Mouse (Mus musculus) erythroid progenitor cell, adult 5-6 weeks (primary cell): ENCODE results near the gene Slc38a1. TPM values are rescaled to one million over a fixed set of nuclear protein-coding genes. Genes with fewer than 3 reads are reported as not detected.
A peak's percentile ranks its signal among the peaks of the same experiment; 100 is the strongest.

ENCODE experiments used
- ATAC-seq: replicated peaks from 2 replicates; pipeline ENCODE4 v1.8.0; 2016; ENCODE audit warnings: moderate number of reproducible peaks, mild to moderate bottlenecking, moderate TSS enrichment, inconsistent platforms; ENCODE audit not compliant: poor library complexity, low FRiP score, severe bottlenecking
- total RNA-seq, 2 experiments: library from RNA; stranded (forward) in 1 of 2; stranded (reverse) in 1 of 2; fragments of 150-400 nt in 1 of 2; fragments of 186-747, 209-891 nt in 1 of 2; gene quantifications; 2 replicates each; pipeline versions ENCODE4 v1.2.3 to v1.2.4; 2015 to 2017; ENCODE audit warnings: low replicate concordance in 2 of 2

The Slc38a1 gene
- total RNA-seq, 2 experiments from 2014 or later: 11.2 to 13.0 TPM

GRCm38 (mm10) chr15:96568983-96569363 lies 73.7 kb downstream of the Slc38a1 start:
- no peak for ATAC-seq

- no peak for ATAC-seq
These were observed 74.3 kb downstream of the Slc38a1 start for GRCm38 (mm10) chr15:96568271-96568982.

DNA sequence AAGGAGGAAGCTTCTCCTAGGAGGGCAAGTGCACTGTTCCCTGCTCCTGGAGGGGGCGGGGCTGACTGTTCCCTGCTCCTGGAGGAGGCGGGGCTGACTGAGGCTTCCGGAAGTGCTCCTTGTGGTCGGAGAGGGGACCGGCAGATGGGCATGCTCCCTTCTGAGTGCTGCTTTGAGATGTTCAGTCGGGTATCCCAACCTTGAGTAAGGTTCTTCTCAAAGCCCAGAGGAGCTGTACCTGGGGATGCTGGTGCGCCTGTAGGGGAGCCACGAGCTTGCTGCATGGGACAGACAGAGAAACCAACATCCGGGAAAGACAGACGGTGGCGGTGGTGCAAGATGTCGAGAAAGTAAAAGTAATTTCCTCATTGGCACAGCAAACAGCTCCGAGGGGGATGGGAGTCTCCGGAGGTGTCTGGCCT lies 75.9 kb downstream of the Slc38a1 start:
- peak; percentile 42; the same call in 1 of the 2 replicates for ATAC-seq

GRCm38 (mm10) chr15:96563852-96564251 lies 78.9 kb downstream of the Slc38a1 start:
- no peak for ATAC-seq

DNA sequence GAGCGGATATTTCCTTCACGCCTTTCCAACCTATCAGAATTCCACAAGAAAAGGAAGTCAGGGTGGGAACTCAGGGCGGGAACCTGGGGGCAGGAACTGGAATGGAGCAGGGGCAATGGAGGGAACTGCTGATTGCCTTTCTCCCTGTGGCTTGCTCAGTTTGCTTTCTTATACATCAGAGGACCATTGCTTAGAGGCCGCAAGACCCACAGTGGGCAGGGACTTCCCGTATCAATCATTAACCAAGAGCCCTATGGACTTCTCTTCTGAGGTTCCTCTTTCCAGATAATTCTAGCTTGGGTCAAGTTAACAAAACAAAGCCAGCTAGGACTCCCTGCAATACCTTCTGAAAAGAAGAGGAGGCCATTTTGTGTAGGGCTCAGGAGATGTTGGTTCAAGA lies 80.2 kb downstream of the Slc38a1 start:
- no peak for ATAC-seq

DNA sequence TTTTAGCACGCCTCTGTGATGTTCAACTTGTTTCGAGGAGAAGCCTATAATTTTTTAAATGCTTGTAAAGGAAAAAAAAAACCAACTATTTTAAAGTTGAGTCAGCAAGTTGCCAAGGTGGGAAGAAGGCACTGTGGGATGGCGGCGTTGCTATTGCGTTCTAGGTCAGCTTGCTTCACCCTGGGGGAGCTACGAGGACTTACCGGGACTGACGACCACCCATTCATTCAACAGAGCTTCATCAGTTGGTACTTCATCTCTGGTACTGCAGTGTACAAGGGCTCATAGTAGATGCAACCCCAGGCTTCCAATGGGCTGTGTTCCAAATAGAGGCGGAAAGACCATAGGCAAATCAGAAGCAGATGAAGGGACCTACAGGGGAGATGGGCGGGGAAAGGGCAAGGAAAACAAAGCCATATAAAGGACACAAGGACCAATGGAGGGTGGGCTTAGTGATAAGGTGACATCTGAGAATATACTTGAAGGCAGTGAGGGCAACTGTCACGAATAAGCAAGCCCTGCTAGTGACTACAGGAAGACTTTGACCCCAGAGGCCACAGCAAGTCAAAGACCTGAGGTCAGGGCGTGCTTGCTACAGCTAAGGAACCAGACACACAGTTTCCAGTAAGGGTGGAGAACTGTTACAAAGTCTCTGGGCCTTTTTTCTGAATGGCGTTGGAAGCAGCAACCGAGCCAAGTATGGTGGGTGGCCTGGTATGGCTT lies 82.0 kb downstream of the Slc38a1 start:
- ATAC-seq: no peak

DNA sequence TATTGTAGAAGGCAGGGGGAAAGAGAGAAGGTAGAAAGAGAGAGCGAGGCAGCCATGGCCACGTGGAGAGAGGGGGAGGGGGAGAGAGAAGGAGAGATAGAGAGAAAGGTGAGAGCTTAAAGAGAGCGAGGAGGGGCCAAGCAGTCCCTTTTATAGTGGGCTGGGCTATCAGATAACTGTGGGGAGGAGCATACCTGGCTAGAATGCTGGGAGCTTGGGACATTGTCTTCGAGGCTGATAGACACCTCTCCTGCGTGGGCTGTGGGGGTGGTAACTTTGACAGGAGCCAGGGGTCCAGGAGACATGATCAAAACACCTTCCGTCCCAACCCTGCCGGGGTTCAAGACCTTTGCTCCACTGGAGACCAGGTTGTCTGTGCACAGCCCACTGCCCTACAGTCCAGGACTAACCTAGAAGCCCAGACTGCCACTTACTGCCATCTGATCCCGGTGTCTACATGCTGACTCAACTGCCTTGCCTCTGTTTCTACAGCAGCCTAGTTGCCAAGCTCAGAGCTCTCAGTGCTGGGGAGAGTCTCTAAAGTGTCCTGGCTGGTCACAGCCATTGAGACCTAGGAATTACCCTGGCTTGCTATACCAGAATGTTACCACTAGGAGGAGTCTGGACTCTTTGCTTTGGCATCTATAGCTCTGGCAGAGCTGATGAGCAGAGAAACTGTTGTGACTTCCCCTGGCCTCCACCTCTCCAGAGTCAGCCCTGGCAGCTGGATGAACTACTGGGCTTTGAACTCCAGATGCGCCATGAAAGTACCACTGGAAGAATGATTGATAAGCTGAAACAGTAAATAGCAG lies 90.9 kb downstream of the Slc38a1 start:
- peak; percentile 61; the same call in 1 of the 2 replicates for ATAC-seq

- no peak for ATAC-seq
These were observed 91.6 kb downstream of the Slc38a1 start for GRCm38 (mm10) chr15:96551107-96551506.

GRCm38 (mm10) chr15:96548363-96548762 lies 94.3 kb downstream of the Slc38a1 start:
- ATAC-seq: no peak

DNA sequence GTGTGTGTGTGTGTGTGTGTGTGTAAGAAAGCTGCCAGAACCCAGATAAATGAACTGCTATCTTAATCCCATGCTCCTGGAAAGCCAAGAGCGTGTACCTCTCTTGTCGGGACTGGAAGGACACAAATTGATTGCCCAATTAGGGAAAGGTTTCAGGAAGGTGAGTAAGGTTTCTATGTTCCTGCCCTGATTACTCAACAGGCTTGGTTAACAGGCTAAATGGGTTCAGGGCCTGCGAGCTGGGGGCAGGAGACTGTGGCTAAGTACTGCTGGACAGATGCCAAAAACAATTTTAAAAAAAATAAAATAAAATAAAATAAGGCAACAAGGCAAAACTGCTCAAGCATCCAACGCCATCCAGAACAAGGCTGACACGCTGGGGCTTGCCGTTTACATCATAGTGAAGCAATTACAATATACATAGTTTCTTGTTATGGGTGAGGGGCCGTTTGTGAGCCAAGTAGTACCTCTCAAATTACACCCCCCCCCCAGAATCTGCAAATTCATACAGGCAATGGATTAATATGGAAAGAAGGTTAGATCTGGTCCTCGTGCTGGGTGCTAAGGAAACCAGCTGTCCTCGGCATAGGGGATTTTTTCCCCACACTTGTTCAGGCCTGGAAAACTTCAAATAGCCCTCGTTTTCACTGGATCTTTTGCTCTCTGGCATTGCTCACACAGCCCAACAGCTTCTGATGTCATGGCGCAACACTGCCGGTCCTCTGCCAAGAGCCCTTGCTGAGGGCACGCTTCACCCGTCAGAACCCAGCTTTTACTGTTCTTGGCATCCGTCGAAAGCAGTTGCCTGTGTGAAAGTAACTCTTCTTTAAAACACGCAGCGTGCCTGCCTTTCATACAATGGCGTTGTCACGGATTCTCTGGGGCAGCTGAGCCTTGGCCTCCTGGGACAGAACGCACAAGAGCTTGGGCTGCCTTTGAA lies 95.2 kb downstream of the Slc38a1 start:
- ATAC-seq: no peak

- ATAC-seq: no peak
These were observed 99.4 kb downstream of the Slc38a1 start for GRCm38 (mm10) chr15:96543181-96543828.

GRCm38 (mm10) chr15:96542135-96542534 lies 100.6 kb downstream of the Slc38a1 start:
- no peak for ATAC-seq

GRCm38 (mm10) chr15:96537272-96537671 lies 105.4 kb downstream of the Slc38a1 start:
- no peak for ATAC-seq

DNA sequence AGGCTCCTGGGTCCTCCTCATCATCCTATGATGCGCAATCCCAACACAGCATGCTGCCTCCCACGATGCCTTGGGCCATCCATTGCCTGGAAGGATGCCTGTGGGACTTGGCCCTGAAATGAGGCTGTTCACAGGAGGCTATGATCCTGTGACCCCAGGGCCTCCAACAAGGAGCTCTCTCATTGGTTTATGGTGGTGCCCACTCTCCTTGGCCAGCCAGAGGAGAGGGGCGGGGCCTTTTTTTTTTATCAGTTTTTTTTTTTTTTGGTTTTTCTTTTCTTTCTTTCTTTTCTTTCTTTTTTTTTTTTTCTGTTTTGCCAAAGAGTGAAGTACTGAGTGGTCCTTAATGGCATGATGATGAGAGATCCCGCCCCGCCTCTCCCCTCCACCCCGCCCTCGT lies 106.3 kb downstream of the Slc38a1 start:
- ATAC-seq: no peak

DNA sequence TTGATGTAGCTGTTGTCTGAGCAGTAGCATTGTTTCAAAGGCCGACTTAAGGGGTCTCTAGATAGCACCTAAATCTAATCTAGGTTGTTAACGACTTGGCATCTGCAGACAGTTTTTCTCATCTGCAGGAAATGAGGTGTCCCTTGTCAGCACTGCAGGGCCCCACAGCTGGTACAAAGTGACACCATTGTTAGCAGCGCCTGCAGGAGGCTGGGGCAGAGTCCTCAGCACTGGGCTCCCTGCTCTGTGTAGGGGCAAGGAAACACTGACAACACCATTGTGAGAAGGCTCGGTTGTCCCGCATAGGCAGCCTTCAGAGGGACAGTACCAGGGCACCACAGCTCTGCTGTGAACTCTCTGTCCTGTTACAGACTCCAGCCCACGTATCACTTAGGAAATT lies 115.0 kb downstream of the Slc38a1 start:
- no peak for ATAC-seq

DNA sequence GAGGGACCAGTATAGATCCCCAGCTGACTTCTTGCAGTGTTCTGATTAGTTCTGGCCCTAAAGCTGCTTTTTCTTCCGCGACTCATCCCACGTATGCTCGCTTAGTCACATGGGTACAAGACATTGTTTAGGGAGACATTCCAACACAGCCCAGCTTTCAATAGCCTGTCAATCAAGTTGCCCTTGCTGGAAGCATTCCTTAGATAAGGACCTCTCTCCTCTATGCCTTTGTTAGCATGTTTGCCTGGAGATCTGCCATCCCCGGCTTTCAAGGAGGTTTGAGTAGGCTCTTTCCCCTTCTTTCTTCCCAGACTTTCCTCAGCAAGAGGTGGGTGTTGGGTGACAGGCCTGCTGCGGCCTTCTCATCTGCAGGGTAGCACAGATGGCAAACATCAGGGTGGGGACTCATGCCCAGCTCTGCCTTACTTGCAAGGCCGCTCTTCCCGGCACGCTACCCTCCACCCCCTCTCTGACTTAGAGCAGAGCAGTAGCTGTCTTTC lies 118.4 kb downstream of the Slc38a1 start:
- ATAC-seq: no peak
